Mouse (Mus musculus): Measurements from ENCODE around the gene Zfp212. TPM values are rescaled to one million over a fixed set of nuclear protein-coding genes. Genes with fewer than 3 reads are reported as not detected.

Zfp212 gene
- polyA plus RNA-seq, 1 experiment: 5.7 TPM

- Histone ChIP-seq H3K4me1 (ENCODE audit: control insufficient read depth, insufficient read depth, insufficient read length, low read length) (peaks cover 3% of the 10 kb centered on the region; the same call in 1 of the 2 replicates), H3K27me3 (ENCODE audit: control insufficient read depth, insufficient read depth, low read length) (no peaks in the 10 kb centered on the region), H3K36me3 (ENCODE audit: control insufficient read depth, insufficient read depth, low read length) (no peaks in the 10 kb centered on the region), H3K27ac (ENCODE audit: insufficient read depth, low read depth, low read length) (no peak overlapping the region), H3K4me3 (ENCODE audit: low read depth, low read length) (peak overlapping the region; percentile 60)
- TF ChIP-seq CTCF (IDR thresholded peaks at IDR 0.05; ENCODE audit: extremely low read depth, insufficient read length, insufficient replicate concordance, low read depth, low read length): no peak
- TF ChIP-seq POLR2A (IDR thresholded peaks at IDR 0.05; ENCODE audit: low read depth, low read length): no peak
- 47% methylated on average over 12 of the region's 12 CpGs for WGBS
Measured at GRCm38 (mm10) chr6:47942461-47942860, 22.2 kb downstream of the Zfp212 start.

DNA sequence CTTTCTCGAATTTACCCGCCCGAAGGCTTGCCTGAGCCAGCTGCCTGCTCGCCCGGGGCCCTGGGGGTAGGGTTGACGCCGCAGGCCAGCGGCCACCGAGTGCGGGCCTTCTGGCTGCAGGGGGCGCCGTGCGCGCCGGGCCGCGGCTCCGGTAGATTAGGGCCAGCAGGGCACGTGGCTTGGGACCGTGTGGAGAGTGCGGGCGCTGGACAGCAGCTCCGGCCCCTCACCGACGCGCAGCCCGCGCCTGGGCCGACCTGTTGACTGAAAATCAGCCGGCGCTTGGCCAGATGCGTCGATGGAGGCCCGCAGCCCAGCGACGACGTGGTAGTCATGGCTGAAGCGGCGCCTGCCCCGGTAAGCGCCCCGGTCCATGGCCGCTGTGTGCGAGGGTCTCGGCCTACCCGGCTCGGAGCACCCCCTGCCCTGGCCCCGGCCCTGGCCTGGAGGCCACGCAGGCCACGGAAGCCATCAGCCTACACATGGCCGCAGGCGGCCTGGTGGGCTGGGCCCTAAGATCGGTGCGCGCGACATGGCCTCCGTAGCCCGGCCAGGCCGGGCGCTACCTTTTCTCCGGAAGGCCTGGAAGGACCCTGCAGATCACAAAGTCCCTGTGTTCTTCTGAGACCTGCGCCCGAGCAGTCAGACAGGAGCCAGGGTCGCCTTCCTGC lies 22.9 kb downstream of the Zfp212 start:
- Histone ChIP-seq H3K4me1 (ENCODE audit: control insufficient read depth, insufficient read depth, insufficient read length, low read length) (peaks cover 3% of the 10 kb centered on the region; the same call in 1 of the 2 replicates), H3K4me3 (ENCODE audit: low read depth, low read length) (peak overlapping the region; percentile 60), H3K36me3 (ENCODE audit: control insufficient read depth, insufficient read depth, low read length) (no peaks in the 10 kb centered on the region), H3K27me3 (ENCODE audit: control insufficient read depth, insufficient read depth, low read length) (no peaks in the 10 kb centered on the region), H3K27ac (ENCODE audit: insufficient read depth, low read depth, low read length) (no peak overlapping the region)
- WGBS: 17% methylated on average over 64 of the region's 64 CpGs
- TF ChIP-seq CTCF (IDR thresholded peaks at IDR 0.05; ENCODE audit: extremely low read depth, insufficient read length, insufficient replicate concordance, low read depth, low read length) (peak; percentile 48; the same call in 1 of the 2 replicates), POLR2A (IDR thresholded peaks at IDR 0.05; ENCODE audit: low read depth, low read length) (no peak)

DNA sequence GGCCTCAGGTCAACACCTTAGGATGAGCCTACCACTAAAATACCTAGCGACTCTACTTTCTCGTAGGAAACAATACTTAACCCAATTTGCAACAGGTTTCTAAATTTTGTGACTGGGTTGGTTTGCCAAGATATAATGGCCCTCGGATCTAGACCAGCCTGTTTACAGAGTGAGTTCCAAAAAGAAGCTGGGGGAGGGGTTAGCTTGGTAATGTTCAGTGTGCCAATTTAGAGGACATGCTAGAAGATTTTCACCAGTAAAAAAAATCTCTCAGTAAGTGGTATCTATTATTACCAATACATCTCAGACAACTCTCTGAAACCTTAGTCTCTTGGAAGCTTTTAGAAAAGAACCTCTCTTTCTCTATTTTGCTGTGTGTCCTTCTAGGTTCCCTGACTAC lies 23.4 kb downstream of the Zfp212 start:
- no peak overlapping the region for H3K27ac ChIP-seq (ENCODE audit: insufficient read depth, low read depth, low read length)
- no peak for TF ChIP-seq POLR2A (IDR thresholded peaks at IDR 0.05; ENCODE audit: low read depth, low read length)
- TF ChIP-seq CTCF (IDR thresholded peaks at IDR 0.05; ENCODE audit: extremely low read depth, insufficient read length, insufficient replicate concordance, low read depth, low read length): no peak
- H3K4me3 ChIP-seq (ENCODE audit: low read depth, low read length): peak overlapping the region; percentile 60
- no peaks in the 10 kb centered on the region for H3K27me3 ChIP-seq (ENCODE audit: control insufficient read depth, insufficient read depth, low read length)
- H3K4me1 ChIP-seq (ENCODE audit: control insufficient read depth, insufficient read depth, insufficient read length, low read length): peaks cover 3% of the 10 kb centered on the region; the same call in 1 of the 2 replicates
- 48% methylated on average over 3 of the region's 3 CpGs for WGBS
- H3K36me3 ChIP-seq (ENCODE audit: control insufficient read depth, insufficient read depth, low read length): no peaks in the 10 kb centered on the region

DNA sequence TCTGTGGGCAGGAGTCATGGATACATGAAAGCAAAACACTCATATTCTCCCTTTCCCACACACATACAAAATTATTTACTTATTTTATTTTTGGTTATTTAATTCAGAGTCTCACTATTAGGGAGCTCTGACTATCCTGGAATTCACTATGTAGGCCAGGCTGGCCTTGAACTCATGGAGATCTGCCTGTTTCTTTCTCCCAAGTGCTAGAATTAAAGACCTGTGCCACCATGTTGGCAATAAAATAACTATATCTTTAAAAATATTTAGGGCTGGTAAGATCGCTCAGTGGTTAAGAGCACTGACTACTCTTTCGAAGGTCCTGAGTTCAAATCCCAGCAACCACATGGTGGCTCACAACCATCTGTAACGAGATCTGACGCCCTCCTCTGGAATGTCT lies 27.1 kb downstream of the Zfp212 start:
- Histone ChIP-seq H3K4me3 (ENCODE audit: low read depth, low read length) (no peak overlapping the region), H3K36me3 (ENCODE audit: control insufficient read depth, insufficient read depth, low read length) (no peaks in the 10 kb centered on the region), H3K27ac (ENCODE audit: insufficient read depth, low read depth, low read length) (no peak overlapping the region), H3K4me1 (ENCODE audit: control insufficient read depth, insufficient read depth, insufficient read length, low read length) (peaks cover 2% of the 10 kb centered on the region; the same call in 1 of the 2 replicates), H3K27me3 (ENCODE audit: control insufficient read depth, insufficient read depth, low read length) (no peaks in the 10 kb centered on the region)
- TF ChIP-seq CTCF (IDR thresholded peaks at IDR 0.05; ENCODE audit: extremely low read depth, insufficient read length, insufficient replicate concordance, low read depth, low read length): no peak
- no peak for TF ChIP-seq POLR2A (IDR thresholded peaks at IDR 0.05; ENCODE audit: low read depth, low read length)
- 97% methylated on average over 4 of the region's 4 CpGs for WGBS

DNA sequence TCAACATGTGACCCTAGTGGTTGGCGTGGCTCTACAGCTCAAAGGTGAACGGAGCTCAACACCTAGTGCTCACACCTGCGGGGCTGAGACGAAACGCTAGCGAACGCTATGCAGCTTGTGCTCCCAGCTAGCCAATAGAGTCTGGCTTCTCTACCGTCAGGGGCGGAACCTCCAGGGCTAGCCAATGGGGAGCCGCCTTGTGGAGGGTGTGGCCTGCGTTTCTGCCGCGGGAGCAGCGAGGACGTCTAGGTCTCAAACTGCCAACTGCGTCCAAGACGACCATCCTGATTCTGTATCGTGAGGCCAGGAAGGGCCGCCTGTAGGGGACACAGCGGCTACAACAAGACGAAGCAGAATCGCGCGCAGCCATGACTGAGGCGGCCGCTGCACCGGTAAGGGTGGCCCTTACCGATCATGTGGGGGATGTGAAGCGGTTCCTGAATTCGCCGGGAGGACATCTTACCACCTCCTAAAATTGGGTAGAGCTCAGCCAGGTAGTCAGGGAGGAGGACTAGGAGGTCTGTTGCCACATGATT lies 33.0 kb downstream of the Zfp212 start, which contains the start of gene Zfp956:
Gene Zfp956 (plus strand): TSS at position 200 of the 536 bp plus-strand sequence.
- under 1% methylated on average over 31 of the region's 31 CpGs for WGBS
- TF ChIP-seq POLR2A (IDR thresholded peaks at IDR 0.05; ENCODE audit: low read depth, low read length) (peak; percentile 74; the same call in 1 of the 2 replicates), CTCF (IDR thresholded peaks at IDR 0.05; ENCODE audit: extremely low read depth, insufficient read length, insufficient replicate concordance, low read depth, low read length) (no peak)
- H3K36me3 ChIP-seq (ENCODE audit: control insufficient read depth, insufficient read depth, low read length): peaks cover 6% of the 10 kb centered on the region; the same call in 1 of the 2 replicates
- H3K4me3 ChIP-seq (ENCODE audit: low read depth, low read length): peak within 1 kb of the TSS; percentile 76
- peak within 1 kb of the TSS; percentile 28 for H3K27ac ChIP-seq (ENCODE audit: insufficient read depth, low read depth, low read length)
- no peaks in the 10 kb centered on the region for H3K27me3 ChIP-seq (ENCODE audit: control insufficient read depth, insufficient read depth, low read length)
- H3K4me1 ChIP-seq (ENCODE audit: control insufficient read depth, insufficient read depth, insufficient read length, low read length): no peaks in the 10 kb centered on the region; the same call in 1 of the 2 replicates

DNA sequence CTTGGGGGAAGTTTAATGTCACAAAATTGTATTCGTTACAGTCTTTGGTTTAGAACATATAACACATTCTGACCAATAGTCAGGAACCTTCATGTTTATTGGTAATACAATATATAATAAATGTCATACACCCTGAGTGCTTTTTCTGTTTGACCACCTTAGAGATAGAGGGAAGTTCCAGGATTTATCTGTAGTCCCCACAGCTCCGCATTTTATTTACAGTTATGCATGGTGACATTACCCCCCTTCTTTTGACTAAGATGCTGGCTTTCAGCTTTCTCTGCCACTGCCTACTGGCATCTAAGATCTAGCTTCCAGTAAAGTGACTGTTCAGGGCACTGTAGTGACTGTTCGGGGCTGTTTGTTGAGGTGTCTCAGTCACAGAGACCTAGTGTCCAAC lies 34.1 kb downstream of the Zfp212 start:
- H3K4me3 ChIP-seq (ENCODE audit: low read depth, low read length): no peak overlapping the region
- no peak for TF ChIP-seq CTCF (IDR thresholded peaks at IDR 0.05; ENCODE audit: extremely low read depth, insufficient read length, insufficient replicate concordance, low read depth, low read length)
- TF ChIP-seq POLR2A (IDR thresholded peaks at IDR 0.05; ENCODE audit: low read depth, low read length): no peak
- no peaks in the 10 kb centered on the region for H3K27me3 ChIP-seq (ENCODE audit: control insufficient read depth, insufficient read depth, low read length)
- no peaks in the 10 kb centered on the region; the same call in 1 of the 2 replicates for H3K4me1 ChIP-seq (ENCODE audit: control insufficient read depth, insufficient read depth, insufficient read length, low read length)
- no peak overlapping the region for H3K27ac ChIP-seq (ENCODE audit: insufficient read depth, low read depth, low read length)
- WGBS: 58% methylated on average over 3 of the region's 3 CpGs
- H3K36me3 ChIP-seq (ENCODE audit: control insufficient read depth, insufficient read depth, low read length): peaks cover 6% of the 10 kb centered on the region; the same call in 1 of the 2 replicates

- no peaks in the 10 kb centered on the region for H3K27me3 ChIP-seq (ENCODE audit: control insufficient read depth, insufficient read depth, low read length)
- no peak overlapping the region for H3K27ac ChIP-seq (ENCODE audit: insufficient read depth, low read depth, low read length)
- TF ChIP-seq POLR2A (IDR thresholded peaks at IDR 0.05; ENCODE audit: low read depth, low read length): no peak
- no peak for TF ChIP-seq CTCF (IDR thresholded peaks at IDR 0.05; ENCODE audit: extremely low read depth, insufficient read length, insufficient replicate concordance, low read depth, low read length)
- H3K36me3 ChIP-seq (ENCODE audit: control insufficient read depth, insufficient read depth, low read length): peaks cover 13% of the 10 kb centered on the region
- no peak overlapping the region for H3K4me3 ChIP-seq (ENCODE audit: low read depth, low read length)
- no peaks in the 10 kb centered on the region; the same call in 1 of the 2 replicates for H3K4me1 ChIP-seq (ENCODE audit: control insufficient read depth, insufficient read depth, insufficient read length, low read length)
Measured at GRCm38 (mm10) chr6:47957816-47958215, 37.5 kb downstream of the Zfp212 start.

Data from small intestine, adult 2 months (tissue).